26 mouse cellular contexts compared by ENCODE assay signal in the genomic region with DNA sequence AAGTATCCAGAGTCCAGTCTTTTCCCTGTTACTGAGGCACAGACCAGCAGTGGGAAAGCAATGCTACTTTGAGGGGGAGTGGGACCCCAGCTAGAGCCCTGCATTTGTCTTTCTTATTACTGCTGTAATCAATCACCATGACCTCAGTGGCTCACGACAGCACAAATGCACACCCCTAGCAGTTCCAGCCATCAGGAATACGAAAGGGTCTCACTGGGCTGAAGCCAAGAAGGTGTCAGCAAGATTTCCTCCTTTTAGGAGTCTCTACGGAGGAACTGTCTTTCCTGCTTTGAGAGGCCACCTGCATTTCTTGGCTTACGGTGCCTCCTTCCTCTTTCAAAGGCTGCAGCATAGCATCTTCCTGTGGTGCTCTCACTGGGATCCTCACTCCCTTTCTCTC.
DNase-seq lines count a peak whose midpoint lies in the region; ATAC-seq and TF ChIP-seq lines count a peak whose summit lies in the region.
"Had no signal": no experiment of that assay in that cellular context is flagged by ENCODE, and none has a peak within 500 bp of the region (broad histone marks: within the 10 kb centered on the region; RNA-seq: fewer than 3 reads in every experiment).

No protein-coding gene starts in this region.

- no peaks in the 10 kb centered on the region for H3K36me3 ChIP-seq in embryonic facial prominence, embryonic 14.5 days (ENCODE audit: control insufficient read depth, insufficient read depth, low read length)
- no peaks in the 10 kb centered on the region for H3K36me3 ChIP-seq in embryonic facial prominence, embryonic 10.5 days (replicated peaks)
- no peaks in the 10 kb centered on the region for H3K36me3 ChIP-seq in kidney, postnatal 0 days (ENCODE audit: insufficient read depth, low read length)
- no peaks in the 10 kb centered on the region for H3K36me3 ChIP-seq in kidney, adult 2 months (ENCODE audit: control insufficient read depth, insufficient read depth, low read length)
- no peaks in the 10 kb centered on the region for H3K36me3 ChIP-seq in lung, embryonic 14.5 days (ENCODE audit: insufficient read depth)
- H3K36me3 ChIP-seq: embryonic facial prominence, embryonic 13.5 days; intestine, embryonic 15.5 days; limb, embryonic 12.5 days; liver, embryonic 15.5 days; midbrain, embryonic 13.5 days; stomach, embryonic 15.5 days had no signal

- intact Hi-C loops in left cerebral cortex, postnatal 36 days (cut with DNase I), result no loop called here

- no peak for TF ChIP-seq POLR2A in kidney, adult 2 months (IDR thresholded peaks at IDR 0.05; ENCODE audit: low read depth, low read length)

- no peak overlapping the region for H3K4me2 ChIP-seq in embryonic facial prominence, embryonic 14.5 days (ENCODE audit: low read depth, low read length)
- no peak overlapping the region for H3K4me2 ChIP-seq in kidney, postnatal 0 days (ENCODE audit: low read length)
- no peak overlapping the region for H3K4me2 ChIP-seq in lung, embryonic 14.5 days
- H3K4me2 ChIP-seq: embryonic facial prominence, embryonic 13.5 days; intestine, embryonic 15.5 days; limb, embryonic 12.5 days; liver, embryonic 15.5 days; midbrain, embryonic 13.5 days; stomach, embryonic 15.5 days had no signal

- WGBS in embryonic facial prominence, embryonic 14.5 days, result 53% methylated on average over 4 of the region's 4 CpGs
- WGBS in embryonic facial prominence, embryonic 10.5 days, result 78% methylated on average over 4 of the region's 4 CpGs
- 15% methylated on average over 4 of the region's 4 CpGs for WGBS in kidney, postnatal 0 days
- WGBS in kidney, adult 2 months, result 55% methylated on average over 4 of the region's 4 CpGs
- 30% methylated on average over 4 of the region's 4 CpGs for WGBS in lung, embryonic 14.5 days

- no peak for ATAC-seq in embryonic facial prominence, embryonic 14.5 days (ENCODE audit: low read depth)
- ATAC-seq in kidney, postnatal 0 days (replicated peaks; ENCODE audit: low FRiP score, low read depth), result no peak
- ATAC-seq in lung, embryonic 14.5 days (ENCODE audit: insufficient read depth), result no peak
- ATAC-seq in megakaryocyte progenitor cell, adult 5-6 weeks (replicated peaks; ENCODE audit: poor library complexity), result peak; percentile 26; the same call in 1 of the 2 replicates
- ATAC-seq: forebrain, embryonic 14.5 days; hindbrain, embryonic 16.5 days; intestine, embryonic 15.5 days; midbrain, embryonic 13.5 days had no signal

- H3K4me1 ChIP-seq in embryonic facial prominence, embryonic 14.5 days (ENCODE audit: control insufficient read depth, insufficient read depth, low read length), result peaks cover 16% of the 10 kb centered on the region
- peaks cover 25% of the 10 kb centered on the region for H3K4me1 ChIP-seq in embryonic facial prominence, embryonic 10.5 days
- peaks cover 10% of the 10 kb centered on the region; the same call in 1 of the 2 replicates for H3K4me1 ChIP-seq in kidney, postnatal 0 days (replicated peaks; ENCODE audit: insufficient read depth, low read length)
- H3K4me1 ChIP-seq in kidney, adult 2 months (ENCODE audit: control insufficient read depth, insufficient read depth, low read length), result no peaks in the 10 kb centered on the region
- H3K4me1 ChIP-seq in lung, embryonic 14.5 days (ENCODE audit: insufficient read depth), result no peaks in the 10 kb centered on the region
- H3K4me1 ChIP-seq: liver, embryonic 15.5 days; midbrain, embryonic 13.5 days; stomach, embryonic 15.5 days had no signal

- H3K9me3 ChIP-seq in embryonic facial prominence, embryonic 14.5 days (ENCODE audit: control insufficient read depth, low read length), result no peaks in the 10 kb centered on the region
- H3K9me3 ChIP-seq in embryonic facial prominence, embryonic 10.5 days, result no peaks in the 10 kb centered on the region
- H3K9me3 ChIP-seq in kidney, postnatal 0 days (replicated peaks; ENCODE audit: low read length), result no peaks in the 10 kb centered on the region
- no peaks in the 10 kb centered on the region for H3K9me3 ChIP-seq in lung, embryonic 14.5 days (ENCODE audit: low read depth, low read length)
- H3K9me3 ChIP-seq: embryonic facial prominence, embryonic 13.5 days; intestine, embryonic 15.5 days; limb, embryonic 12.5 days; liver, embryonic 15.5 days; midbrain, embryonic 13.5 days; stomach, embryonic 15.5 days had no signal

- no peaks in the 10 kb centered on the region for H3K27me3 ChIP-seq in embryonic facial prominence, embryonic 14.5 days (replicated peaks; ENCODE audit: control insufficient read depth, insufficient read depth, low read length)
- H3K27me3 ChIP-seq in embryonic facial prominence, embryonic 10.5 days (replicated peaks; ENCODE audit: low read depth, poor library complexity, severe bottlenecking), result no peaks in the 10 kb centered on the region
- no peaks in the 10 kb centered on the region for H3K27me3 ChIP-seq in kidney, postnatal 0 days (ENCODE audit: insufficient read depth, low read length)
- H3K27me3 ChIP-seq in kidney, adult 2 months (replicated peaks; ENCODE audit: control insufficient read depth, insufficient read depth, low read length), result no peaks in the 10 kb centered on the region
- H3K27me3 ChIP-seq in lung, embryonic 14.5 days (ENCODE audit: insufficient read depth, low read length), result no peaks in the 10 kb centered on the region
- H3K27me3 ChIP-seq: intestine, embryonic 15.5 days; liver, embryonic 15.5 days; midbrain, embryonic 13.5 days; stomach, embryonic 15.5 days had no signal

- no peak overlapping the region for H3K9ac ChIP-seq in embryonic facial prominence, embryonic 14.5 days (ENCODE audit: low read depth, low read length)
- H3K9ac ChIP-seq in kidney, postnatal 0 days (ENCODE audit: low read depth, low read length), result no peak overlapping the region
- H3K9ac ChIP-seq in lung, embryonic 14.5 days, result no peak overlapping the region
- H3K9ac ChIP-seq: embryonic facial prominence, embryonic 13.5 days; intestine, embryonic 15.5 days; limb, embryonic 12.5 days; liver, embryonic 15.5 days; midbrain, embryonic 13.5 days; stomach, embryonic 15.5 days had no signal

- peak; percentile 51 for DNase-seq in embryonic facial prominence, embryonic 14.5 days (ENCODE audit: low spot score)
- no peak for DNase-seq in embryonic facial prominence, embryonic 10.5 days (ENCODE audit: low spot score)
- peak; percentile 32 for DNase-seq in kidney, postnatal 0 days (ENCODE audit: low spot score)
- DNase-seq in kidney, adult 2 months, result no peak
- DNase-seq in lung, embryonic 14.5 days, result peak; percentile 27
- DNase-seq in lung, postnatal 36 days, result no peak
- no peak for DNase-seq in left cerebral cortex, postnatal 36 days (ENCODE audit: low spot score in 2 of 2)
- DNase-seq: adrenal gland, postnatal 14 days; cerebellum, adult 2 months; cerebellum, postnatal 25 days; gastrocnemius, adult 2 months; lung, postnatal 10 days; right cerebral cortex, adult 18-20 months; right cerebral cortex, postnatal 4 days; thymus, adult 18-20 months; thymus, postnatal 36 days had no signal

- TF ChIP-seq CTCF in kidney, postnatal 0 days (IDR thresholded peaks at IDR 0.05; ENCODE audit: low read depth), result no peak
- TF ChIP-seq CTCF in kidney, adult 2 months (conservative IDR thresholded peaks at IDR 0.05; ENCODE audit: insufficient read depth, insufficient read length, low read depth, low read length), result no peak
- no peak for TF ChIP-seq CTCF in lung, embryonic 14.5 days (IDR thresholded peaks at IDR 0.05; ENCODE audit: low read depth)

- no peak overlapping the region for H3K27ac ChIP-seq in embryonic facial prominence, embryonic 14.5 days (replicated peaks; ENCODE audit: low read depth, low read length)
- H3K27ac ChIP-seq in embryonic facial prominence, embryonic 10.5 days (replicated peaks), result no peak overlapping the region
- H3K27ac ChIP-seq in kidney, postnatal 0 days, result no peak overlapping the region
- no peak overlapping the region for H3K27ac ChIP-seq in kidney, adult 2 months (ENCODE audit: insufficient read depth, low read depth, low read length)
- H3K27ac ChIP-seq in lung, embryonic 14.5 days (ENCODE audit: low read depth), result no peak overlapping the region
- H3K27ac ChIP-seq: embryonic facial prominence, embryonic 13.5 days; gastrocnemius, adult 2 months; intestine, embryonic 15.5 days; layer of hippocampus, adult 2 months; liver, embryonic 15.5 days; midbrain, embryonic 13.5 days; stomach, embryonic 15.5 days had no signal

- H3K4me3 ChIP-seq in embryonic facial prominence, embryonic 14.5 days (ENCODE audit: low read depth, low read length), result no peak overlapping the region
- H3K4me3 ChIP-seq in embryonic facial prominence, embryonic 10.5 days, result no peak overlapping the region
- H3K4me3 ChIP-seq in kidney, postnatal 0 days (replicated peaks; ENCODE audit: low read depth, low read length), result no peak overlapping the region
- H3K4me3 ChIP-seq in kidney, adult 2 months (ENCODE audit: insufficient read depth, low read depth, low read length), result no peak overlapping the region
- H3K4me3 ChIP-seq in lung, embryonic 14.5 days (ENCODE audit: low read depth, low read length), result no peak overlapping the region
- H3K4me3 ChIP-seq: embryonic facial prominence, embryonic 13.5 days; gastrocnemius, adult 2 months; intestine, embryonic 15.5 days; layer of hippocampus, adult 2 months; limb, embryonic 12.5 days; liver, embryonic 15.5 days; midbrain, embryonic 13.5 days; stomach, embryonic 15.5 days had no signal

Comparison
In these comparisons a context has a peak if more than half of its experiments do, and no peak if none do; other contexts are left out.
1. DNase-seq: peak in embryonic facial prominence, embryonic 14.5 days (single experiment), kidney, postnatal 0 days (single experiment) and lung, embryonic 14.5 days (single experiment); none in embryonic facial prominence, embryonic 10.5 days (single experiment), kidney, adult 2 months (single experiment), lung, postnatal 36 days (single experiment) and left cerebral cortex, postnatal 36 days (0 of 2).